Mouse (Mus musculus) large intestine, adult 2 months (tissue): ENCODE measurements around the gene Hdac5. TPM values are rescaled to one million over a fixed set of nuclear protein-coding genes. Genes with fewer than 3 reads are reported as not detected.

Experiments
- DNase-seq: peaks from one replicate; pipeline ENCODE4 v3.0.0-alpha.2; 2012; ENCODE audit warnings: low read depth, low spot score
- WGBS: fragments of 180-500 bp; shearing (Covaris S2); methylation state at CpG from one replicate; pipeline ENCODE4 v1.1.7; 2018; 5-methylcytosine and 5-hydroxymethylcytosine counted together
- polyA plus RNA-seq: library from polyadenylated mRNA; depleted of rRNA; stranded (reverse); fragments of >200 nt; gene quantifications from 2 replicates; pipeline ENCODE4 v1.2.3, GENCODE M21; 2012; rRNA removed

The Hdac5 gene
- polyA plus RNA-seq = 30.3 TPM in 2 replicates

DNA sequence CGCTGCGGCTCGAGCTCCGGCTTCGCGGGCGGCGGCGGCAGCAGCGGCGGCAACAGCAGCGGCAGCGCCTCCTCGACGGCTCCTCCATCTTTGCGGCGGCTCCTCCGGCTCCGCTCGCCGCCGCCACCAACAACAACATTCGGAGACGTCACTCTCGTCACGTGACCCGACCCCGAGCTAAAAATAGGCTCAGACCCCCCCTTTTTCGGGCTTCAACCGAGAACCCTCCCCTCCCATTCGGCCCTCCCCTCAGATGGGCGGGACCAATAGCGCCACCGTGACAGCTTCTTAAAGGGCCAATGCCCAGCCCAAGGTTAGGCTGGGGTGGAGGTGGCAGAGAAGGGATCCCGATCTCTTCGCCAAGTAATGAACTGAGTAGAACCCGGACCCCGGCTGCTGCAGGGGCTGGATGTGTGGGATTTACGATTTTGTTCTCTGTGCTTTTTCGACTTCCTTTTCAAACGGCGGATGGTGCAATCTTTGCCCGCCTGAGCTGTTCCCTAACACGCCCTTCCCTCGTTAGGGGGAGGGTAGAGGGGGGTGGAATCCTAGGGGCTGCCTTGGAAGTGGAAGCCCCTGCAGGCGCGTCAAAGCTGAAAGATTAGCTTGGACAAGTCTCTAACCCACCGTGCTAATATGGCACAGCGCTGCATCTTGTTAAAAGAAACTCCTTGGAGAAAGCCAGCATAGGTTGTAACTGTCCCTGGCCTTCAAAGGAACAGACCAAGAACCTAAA lies at the start of gene Hdac5:
Gene Hdac5, minus strand, starts transcription at position 161 of the 736 bp plus-strand sequence.
- peak; percentile 99 for DNase-seq
- WGBS = under 1% methylated on average over 48 of the region's 49 CpGs

DNA sequence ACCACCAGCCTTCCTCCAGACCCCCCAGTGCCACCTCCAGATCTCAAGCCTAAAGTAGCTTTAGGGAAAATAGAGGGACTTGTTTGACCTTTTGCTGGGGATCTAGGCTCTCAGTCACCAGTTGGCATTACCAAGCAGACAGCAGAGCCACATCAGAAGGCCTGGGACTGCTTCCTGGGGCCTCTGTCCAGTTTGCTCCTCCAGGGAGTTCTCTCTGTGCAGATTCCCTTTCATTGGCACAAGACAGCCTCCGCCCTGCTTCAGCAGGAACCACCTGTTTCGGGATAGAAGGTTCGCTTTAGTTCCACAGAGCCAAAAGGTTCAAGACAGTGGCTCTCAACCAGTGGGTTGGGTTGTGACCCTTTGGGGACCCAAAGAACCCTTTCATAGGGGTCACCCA lies 49.6 kb upstream of the Hdac5 start:
- 86% methylated on average over 3 of the region's 3 CpGs for WGBS
- DNase-seq = no peak

DNA sequence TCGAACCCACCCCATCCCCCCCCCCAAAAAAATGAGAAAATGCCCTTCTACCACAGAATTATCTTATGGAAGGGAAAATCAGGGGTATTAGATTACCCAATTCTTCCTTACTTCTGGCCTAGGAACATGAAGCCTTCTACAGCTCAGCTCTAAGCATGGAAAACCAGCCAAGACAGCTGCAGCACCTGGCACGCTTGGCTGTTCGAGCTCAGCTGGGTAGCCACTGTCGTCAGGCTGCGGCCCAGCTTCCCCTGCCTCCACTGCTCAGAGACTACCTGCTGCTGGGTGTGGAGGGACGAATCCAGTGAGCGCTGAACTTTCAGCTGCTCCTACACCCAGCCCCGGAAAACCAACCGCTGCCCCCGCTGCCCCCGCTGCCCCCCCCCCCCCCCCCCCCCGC lies 47.8 kb upstream of the Hdac5 start:
- 84% methylated on average over 11 of the region's 12 CpGs for WGBS
- DNase-seq = no peak

DNA sequence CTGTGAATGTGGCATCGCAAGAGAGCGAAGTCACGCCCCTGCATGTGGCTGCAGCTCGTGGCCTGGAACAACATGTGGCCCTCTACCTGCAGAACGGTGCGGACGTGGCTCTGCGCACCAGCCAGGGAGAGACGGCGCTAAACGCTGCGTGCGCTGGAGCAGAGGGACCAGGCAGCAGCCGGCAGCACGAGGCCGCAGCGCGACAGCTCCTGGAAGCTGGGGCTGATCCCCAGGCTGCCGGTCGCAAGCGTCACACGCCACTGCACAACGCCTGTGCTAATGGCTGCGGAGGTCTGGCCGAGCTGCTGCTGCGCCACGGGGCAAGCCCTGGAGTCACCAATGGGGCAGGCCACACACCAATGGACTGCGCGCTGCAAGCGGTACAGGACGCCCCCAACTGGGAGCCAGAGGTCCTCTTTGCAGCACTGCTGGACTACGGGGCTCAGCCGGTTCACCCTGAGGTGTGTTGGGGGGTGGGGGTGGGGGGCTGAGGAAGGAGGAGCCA lies 46.5 kb upstream of the Hdac5 start:
- no peak for DNase-seq
- 2% methylated on average over 33 of the region's 33 CpGs for WGBS

DNA sequence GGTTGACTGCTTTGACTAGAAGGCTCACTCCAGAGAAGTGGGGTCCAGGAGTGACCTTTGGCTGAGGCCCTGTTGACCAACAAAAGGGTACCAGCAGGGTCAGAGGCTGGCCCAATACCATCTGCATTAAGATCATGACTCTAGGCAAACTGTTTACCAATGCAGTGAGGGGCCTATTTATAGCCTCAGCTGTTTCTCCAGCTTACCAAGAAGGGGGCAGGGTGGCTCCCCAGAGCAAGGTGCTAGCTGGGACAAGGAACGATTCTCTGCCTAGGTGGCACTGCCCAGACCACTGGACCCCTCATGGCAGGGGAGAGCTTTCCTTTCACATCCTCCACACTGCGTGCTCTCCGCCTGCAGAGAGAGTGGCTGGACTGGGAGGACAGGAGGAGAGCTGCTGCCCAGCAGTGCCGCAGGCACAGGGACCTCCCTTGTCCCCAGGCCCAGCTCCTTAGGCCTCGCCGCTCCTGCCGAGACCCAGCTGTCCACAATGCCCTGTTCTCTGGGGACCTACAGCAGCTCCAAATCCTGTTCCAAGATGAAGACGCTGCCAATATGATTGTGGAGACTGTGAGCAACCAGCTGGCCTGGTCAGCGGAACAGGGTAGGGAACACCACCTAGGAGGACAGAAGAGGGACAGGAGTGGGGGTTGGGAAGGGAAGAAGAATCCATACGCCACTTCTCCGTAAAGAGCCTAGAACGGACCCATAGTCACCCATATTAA lies 38.7 kb upstream of the Hdac5 start, which contains the start of gene Asb16:
Gene Asb16, plus strand, starts transcription at position 224 of the 725 bp plus-strand sequence.
- no peak for DNase-seq
- WGBS = 87% methylated on average over 12 of the region's 12 CpGs

DNA sequence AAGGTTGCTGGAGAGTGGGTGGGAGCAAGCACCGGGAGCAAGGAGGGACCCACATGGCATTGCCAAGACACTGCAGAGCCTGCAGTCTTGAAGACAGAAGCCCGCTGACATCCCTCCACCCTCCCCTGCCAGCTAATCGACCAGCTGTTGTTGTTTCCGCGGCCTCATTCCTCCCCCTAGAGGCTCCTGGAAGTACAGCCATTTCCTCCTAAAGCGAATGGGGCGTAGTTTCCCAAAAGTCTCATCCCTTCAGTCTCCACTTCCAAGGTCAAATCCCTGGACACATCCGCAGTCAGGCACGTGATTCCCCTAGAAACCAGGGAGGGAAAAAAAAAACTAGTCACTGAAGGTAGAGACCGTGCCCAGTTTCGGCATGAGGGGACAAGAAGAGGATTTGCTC lies 37.5 kb upstream of the Hdac5 start:
- DNase-seq = no peak
- WGBS = 5% methylated on average over 11 of the region's 11 CpGs

DNA sequence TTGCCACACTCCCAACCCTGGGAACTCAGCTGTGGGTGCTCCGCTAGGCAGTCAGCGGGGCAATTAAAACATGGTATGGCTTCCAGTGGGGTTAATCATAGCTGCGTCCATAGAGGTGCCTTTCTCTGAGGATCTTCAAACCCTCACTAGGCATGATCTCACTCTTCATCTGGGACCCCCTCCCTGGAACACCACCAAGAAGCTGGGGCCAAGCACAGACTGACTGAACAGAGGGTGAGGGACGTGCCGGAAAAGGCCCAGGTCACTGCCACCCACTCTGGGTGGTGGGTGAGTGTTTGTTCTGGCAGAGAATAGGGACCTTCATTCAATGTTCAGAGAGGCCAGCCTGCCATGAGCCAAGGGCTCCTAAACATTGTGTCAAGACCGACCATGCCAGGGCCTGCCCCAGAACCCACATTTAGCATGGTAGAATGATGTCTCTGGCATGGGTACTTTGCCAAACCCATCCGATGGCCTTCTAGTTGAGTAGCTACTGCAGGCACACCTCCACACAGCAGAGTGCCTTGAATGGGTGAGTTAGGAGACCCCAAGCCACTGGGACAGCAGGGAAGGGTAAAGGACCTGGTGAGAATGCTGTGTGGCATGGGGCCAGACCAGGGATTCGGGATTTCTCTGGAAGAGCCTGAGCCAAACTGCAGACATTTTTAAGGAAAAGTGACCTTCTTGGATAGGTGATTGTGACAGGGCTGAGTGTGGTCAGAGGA lies 36.8 kb upstream of the Hdac5 start:
- WGBS = 87% methylated on average over 8 of the region's 8 CpGs
- DNase-seq = no peak

DNA sequence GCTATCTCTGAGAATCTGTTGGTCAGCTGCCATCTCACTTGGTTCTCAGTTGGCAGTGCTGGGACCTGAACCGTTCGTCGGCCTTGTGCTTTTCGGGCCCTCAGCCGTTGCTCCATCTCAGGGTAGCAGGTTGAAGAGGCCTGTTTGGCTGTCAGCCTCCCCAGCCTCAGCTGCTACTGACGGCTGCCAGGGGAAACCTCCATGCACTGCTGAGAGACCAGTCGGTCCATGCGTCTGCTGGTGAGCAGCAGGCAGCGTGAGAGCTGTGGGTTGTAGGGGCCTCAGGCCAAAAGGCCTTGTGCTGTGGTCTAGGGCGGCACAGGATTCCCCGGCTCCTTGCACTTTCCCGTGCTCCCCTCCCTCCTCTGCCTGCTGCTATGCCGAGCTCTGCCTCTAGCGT lies 35.9 kb upstream of the Hdac5 start:
- 83% methylated on average over 14 of the region's 14 CpGs for WGBS
- DNase-seq = no peak

DNA sequence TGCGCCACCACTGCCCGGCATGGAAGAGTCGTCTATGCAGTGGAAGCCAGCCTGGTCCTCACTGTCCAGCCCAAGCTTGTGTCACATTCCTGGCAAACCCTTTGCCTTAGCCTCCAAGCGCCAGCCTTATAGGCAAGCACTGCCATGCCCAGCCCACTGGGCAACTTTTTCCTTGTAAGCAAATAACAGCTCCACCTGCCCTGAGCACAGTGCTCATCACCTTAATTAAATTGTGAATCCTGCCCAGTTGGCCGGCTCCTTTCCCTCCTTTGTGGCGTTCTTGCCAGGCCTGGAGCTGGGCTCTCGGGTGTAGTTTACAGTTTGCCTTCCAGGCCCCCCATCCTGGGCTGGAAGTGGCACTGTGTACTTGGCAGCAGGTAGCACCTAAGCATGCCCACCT lies 33.2 kb upstream of the Hdac5 start:
- no peak for DNase-seq
- WGBS = 89% methylated on average over 7 of the region's 7 CpGs

DNA sequence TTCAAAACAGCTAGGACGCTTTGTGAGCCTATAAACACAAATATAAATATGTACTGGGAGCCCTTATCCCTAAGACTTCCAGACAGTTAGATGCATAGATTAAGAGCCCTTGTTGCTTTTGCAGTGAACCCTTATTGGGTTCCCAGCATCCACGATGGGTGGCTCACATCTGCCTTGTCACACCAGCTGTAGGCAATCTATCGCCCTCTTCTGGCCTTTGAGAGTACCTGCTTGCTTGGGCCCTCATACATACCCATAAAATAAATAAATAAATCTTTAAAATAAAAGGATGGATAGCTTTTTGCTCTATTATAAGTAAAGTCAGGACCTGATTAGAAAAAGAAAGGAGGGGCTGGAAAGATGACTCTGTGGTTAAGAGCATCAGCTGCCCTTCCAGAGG lies 28.6 kb upstream of the Hdac5 start:
- WGBS = 95% methylated on average over 3 of the region's 3 CpGs
- no peak for DNase-seq

DNA sequence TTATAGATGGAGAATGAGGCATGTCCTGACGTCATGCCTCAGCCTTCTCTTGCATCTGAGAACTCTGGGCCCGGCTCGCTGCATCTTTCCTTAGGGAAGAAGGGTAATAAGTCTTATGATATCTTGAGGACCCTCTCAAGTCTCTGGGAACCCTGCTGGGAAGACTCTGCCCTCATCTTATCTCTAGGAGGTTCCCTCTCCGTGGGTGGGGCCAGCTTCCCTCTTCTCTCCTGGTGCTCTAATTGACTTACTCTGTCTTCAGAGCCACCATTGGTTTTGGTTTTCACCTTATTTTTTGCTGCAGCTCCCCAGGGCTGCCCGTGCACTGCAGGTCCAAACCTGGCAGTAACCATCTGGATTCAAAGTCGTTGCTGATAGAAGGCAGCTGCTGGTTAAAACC lies 28.1 kb upstream of the Hdac5 start:
- 83% methylated on average over 6 of the region's 6 CpGs for WGBS
- DNase-seq = no peak

DNA sequence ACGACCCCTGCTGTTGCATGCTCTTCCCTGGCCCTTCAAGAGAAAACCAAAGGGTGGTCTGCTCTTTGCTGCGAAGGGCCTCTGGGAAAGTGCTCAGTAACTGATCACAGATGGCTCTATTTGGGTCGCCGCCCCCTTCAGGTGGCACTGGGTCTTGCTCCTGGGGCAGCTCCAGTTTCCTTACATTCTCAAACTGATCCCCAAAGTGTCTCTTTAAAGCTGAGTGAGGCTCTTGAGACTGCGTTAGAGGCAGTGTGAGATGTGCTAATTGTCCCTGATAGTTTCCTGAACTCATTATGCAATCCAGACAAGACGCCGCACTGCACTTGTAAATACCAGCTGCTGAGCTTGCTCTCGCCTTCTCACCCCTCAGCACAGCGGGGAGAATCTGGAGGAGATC lies 27.5 kb upstream of the Hdac5 start:
- WGBS = 60% methylated on average over 9 of the region's 9 CpGs
- no peak for DNase-seq

DNA sequence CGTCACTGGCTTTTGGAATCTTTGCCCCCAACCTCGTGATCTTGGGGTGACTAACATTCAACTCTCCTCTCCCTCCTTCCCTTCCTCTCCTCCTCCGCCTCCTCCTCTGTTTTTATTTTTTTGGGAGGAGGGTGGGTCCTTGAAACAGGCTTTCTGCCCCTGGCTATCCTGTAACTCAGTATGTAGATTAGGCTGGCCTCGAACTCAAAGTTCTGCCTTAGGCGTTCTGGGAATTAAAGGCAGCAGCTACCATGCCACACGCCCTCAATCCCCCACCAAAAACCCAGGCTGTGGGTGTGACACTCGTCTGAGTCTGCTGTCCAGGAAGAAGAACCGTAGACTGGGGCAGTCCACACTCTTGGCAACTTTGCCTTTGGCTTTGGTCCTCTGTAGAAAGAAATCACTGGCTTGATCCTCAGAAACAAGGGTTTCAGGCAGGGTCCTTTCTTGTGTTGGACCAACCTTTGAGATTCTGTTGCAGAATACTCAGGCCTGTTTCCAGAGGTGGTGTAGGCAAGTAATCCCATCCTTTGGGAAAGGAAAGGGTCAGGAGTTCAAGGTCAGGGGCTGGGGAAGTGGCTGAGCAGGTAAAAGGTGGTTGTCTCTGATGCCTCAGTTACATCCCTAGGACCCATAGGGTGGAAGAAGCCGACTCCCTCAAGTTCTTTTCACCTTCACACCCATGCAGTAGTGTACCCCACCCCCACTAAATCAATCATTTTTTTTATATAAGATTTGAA lies 19.6 kb upstream of the Hdac5 start:
- DNase-seq = no peak
- 12% methylated on average over 9 of the region's 9 CpGs for WGBS

DNA sequence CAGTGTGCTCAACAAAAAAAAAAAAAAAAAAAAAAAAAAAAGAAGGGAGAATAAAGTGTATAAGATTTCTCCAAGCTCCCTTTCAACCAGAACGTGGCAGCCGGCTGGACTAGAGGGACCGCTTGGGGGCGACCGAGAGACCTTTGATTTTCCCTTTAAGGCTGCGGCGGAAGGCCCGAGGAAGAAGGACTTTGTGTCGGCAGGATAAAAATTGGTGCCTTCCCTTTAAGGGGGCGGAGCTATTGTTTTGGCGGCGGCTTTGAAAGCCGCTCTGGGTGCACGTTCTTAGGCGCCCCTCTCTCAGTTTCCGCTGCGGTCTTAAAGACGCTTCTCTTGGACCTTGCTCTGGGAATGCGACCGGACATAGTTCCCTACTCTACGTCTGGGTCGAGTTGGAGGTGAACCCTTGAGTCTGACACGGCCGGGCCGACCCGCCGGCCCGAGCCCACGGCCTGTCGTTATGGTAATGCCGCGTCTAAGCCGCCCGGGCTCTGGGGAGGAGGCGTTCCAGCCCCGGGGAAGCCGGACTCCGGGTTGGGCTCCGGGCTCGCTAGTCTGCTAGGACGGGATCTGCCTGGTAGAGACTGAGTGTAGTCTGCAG lies 18.8 kb upstream of the Hdac5 start, which contains the start of gene BC030867:
Gene BC030867, plus strand, starts transcription at position 253 of the 601 bp plus-strand sequence.
- WGBS = under 1% methylated on average over 41 of the region's 41 CpGs
- DNase-seq = peak; percentile 80

DNA sequence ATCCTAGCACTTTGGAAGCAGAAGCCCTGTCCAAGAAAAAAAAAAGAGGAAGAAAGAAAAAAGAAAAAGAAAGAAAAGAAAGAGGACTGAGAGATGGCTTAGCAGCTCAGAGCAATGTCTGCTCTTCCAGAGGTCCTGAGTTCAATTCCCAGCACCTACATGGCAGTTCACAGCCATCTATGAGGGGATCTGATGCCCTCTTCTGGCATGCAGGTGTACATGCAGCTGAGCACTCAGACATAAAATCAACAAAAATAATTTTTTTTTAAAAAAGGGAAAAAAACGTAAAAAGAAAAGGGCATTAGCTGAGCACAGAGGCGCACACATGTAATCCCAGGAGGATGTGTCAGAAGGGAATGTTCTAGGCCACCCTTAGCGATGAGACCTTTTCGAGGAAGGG lies 16.9 kb upstream of the Hdac5 start:
- 90% methylated on average over 4 of the region's 4 CpGs for WGBS
- no peak for DNase-seq

DNA sequence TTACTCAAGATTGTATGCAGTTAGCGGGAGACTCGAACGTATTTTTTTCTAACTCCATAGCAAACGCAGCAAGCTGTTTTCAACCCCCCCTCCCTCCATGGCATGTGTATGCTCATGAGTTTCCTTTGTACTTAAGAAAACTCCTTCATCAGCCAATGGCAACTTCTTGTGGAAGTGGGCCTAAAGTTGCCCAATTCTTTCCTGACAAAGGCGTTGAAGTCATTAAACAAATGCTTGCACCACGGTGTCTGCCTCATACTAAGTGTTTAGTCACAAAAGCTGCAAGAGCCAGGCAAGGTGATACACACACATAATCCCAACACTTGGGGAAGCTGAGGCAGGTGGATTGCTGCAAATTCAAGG lies 16.3 kb upstream of the Hdac5 start:
- 73% methylated on average over 6 of the region's 6 CpGs for WGBS

DNA sequence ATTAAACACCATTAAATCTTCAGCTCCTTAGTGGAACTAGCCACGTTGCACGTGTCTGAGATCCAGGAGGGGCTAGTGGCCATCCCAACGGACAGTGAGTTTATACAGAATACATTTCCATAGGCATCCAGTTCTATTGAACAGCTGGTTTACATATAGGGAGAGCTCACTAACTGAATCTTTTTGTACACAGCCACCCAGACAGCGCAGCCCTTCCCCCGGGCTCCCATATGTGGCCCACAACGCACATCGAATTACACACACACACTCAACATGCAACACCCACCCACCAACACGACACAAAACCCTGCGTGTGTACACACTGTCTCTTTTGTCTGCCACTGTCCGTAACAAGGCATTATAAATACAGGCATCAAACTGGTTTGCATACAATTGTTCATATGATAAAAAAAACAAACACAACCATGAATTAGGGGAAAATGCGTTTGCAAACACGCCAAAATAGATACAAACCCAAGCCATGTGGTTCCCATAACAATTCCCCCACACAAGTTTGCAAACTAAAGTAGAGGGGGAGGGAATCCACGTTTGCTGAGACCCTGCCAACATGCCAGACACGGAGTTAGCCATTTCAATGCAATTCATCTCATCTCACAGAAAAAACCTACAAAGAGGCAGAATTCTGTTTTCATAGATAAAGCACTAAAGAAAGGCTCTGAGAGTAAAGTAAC lies 15.8 kb upstream of the Hdac5 start:
- DNase-seq = no peak
- WGBS = 54% methylated on average over 14 of the region's 14 CpGs

More for the DNA sequence above, 16.3 kb upstream of the Hdac5 start:
- DNase-seq = no peak

DNA sequence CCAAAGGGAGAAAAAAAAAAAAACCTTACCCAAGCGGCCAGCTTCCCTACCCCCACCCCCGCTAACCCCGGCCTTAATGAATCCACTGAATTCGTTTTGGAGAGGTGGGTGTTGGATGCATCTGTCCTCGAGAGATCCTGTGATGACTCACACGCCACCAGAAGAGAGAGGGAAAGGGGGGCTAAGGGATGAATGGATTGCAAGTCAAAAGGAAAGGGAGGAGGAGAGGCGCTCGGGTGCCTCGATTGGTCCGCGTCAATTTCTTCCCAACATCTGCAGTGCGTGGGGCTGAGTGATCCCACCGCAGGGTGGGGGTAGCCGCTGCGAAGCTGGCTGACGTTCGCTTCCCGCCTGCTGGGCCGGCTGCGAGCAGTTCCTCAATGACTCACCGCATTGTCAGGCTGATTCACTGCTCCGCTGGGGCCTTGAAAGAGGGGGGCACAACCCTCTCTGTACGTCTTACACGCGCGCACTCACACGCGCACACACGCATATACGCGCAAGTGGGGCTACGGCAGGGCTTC lies 15.0 kb upstream of the Hdac5 start:
- no peak for DNase-seq

More for the DNA sequence above, 15.0 kb upstream of the Hdac5 start:
- WGBS = under 1% methylated on average over 32 of the region's 32 CpGs
